Mouse (Mus musculus) embryonic facial prominence, embryonic 14.5 days (tissue): ENCODE measurements around the gene Gckr. TPM values are rescaled to one million over a fixed set of nuclear protein-coding genes. Genes with fewer than 3 reads are reported as not detected.

Source experiments
- polyA plus RNA-seq: library from polyadenylated mRNA; unstranded; fragments of >200 nt; fragmentation: Nextera tagmentation; extraction: Ambion mirVana; gene quantifications from 2 replicates; pipeline ENCODE4 v1.2.1, GENCODE M21; 2014

Gckr gene
- polyA plus RNA-seq, 1 experiment from 2014 or later = 0.31 TPM

Other genes starting within 250 kb of the Gckr start
- 189 and 195 TPM in 2 replicates for gene Atraid, start 249.1 kb upstream of the Gckr start, polyA plus RNA-seq
- gene Slc5a6, start 248.5 kb upstream of the Gckr start, polyA plus RNA-seq = 14.9 and 17.6 TPM in 2 replicates
- 29.1 and 30.2 TPM in 2 replicates for gene Cad, start 242.7 kb upstream of the Gckr start, polyA plus RNA-seq
- gene Dnajc5g, start 191.2 kb upstream of the Gckr start, polyA plus RNA-seq = not detected in 2 replicates
- gene Slc30a3, start 189.2 kb upstream of the Gckr start, polyA plus RNA-seq = 0.84 and 0.93 TPM in 2 replicates
- 11.6 and 16.3 TPM in 2 replicates for gene Trim54, start 180.7 kb upstream of the Gckr start, polyA plus RNA-seq
- gene Ucn, start 158.6 kb upstream of the Gckr start, polyA plus RNA-seq = 0.39 TPM in 1 of 2 replicates, not detected in the other
- 47.7 and 54.6 TPM in 2 replicates for gene Mpv17, start 143.2 kb upstream of the Gckr start, polyA plus RNA-seq
- gene Gm29609, start 117.5 kb upstream of the Gckr start, polyA plus RNA-seq = 0.54 and 0.68 TPM in 2 replicates
- 47.5 and 59.9 TPM in 2 replicates for gene Gtf3c2, start 117.3 kb upstream of the Gckr start, polyA plus RNA-seq
- gene Snx17, start 104.2 kb upstream of the Gckr start, polyA plus RNA-seq = 124 and 141 TPM in 2 replicates
- 55.5 and 58.0 TPM in 2 replicates for gene Eif2b4, start 104.0 kb upstream of the Gckr start, polyA plus RNA-seq
- gene Zfp513, start 95.1 kb upstream of the Gckr start, polyA plus RNA-seq = 5.4 and 5.8 TPM in 2 replicates
- 102 and 107 TPM in 2 replicates for gene Ppm1g, start 76.8 kb upstream of the Gckr start, polyA plus RNA-seq
- gene Nrbp1, start 56.6 kb upstream of the Gckr start, polyA plus RNA-seq = 157 and 172 TPM in 2 replicates
- 0.68 and 0.83 TPM in 2 replicates for gene Gm9970, start 56.2 kb upstream of the Gckr start, polyA plus RNA-seq
- gene Krtcap3, start 45.8 kb upstream of the Gckr start, polyA plus RNA-seq = 14.8 and 15.2 TPM in 2 replicates
- gene Ift172, start 6.3 kb upstream of the Gckr start, polyA plus RNA-seq = 36.7 and 38.4 TPM in 2 replicates
- gene Fndc4, start 1.4 kb upstream of the Gckr start, polyA plus RNA-seq = 74.4 and 80.6 TPM in 2 replicates
- gene Zfp512, start 155.0 kb downstream of the Gckr start, polyA plus RNA-seq = 39.1 and 43.6 TPM in 2 replicates
- not detected in 2 replicates for gene 4930548H24Rik, start 188.3 kb downstream of the Gckr start, polyA plus RNA-seq
- gene Gpn1, start 197.3 kb downstream of the Gckr start, polyA plus RNA-seq = 43.0 and 53.1 TPM in 2 replicates
- gene Slc4a1ap, start 229.6 kb downstream of the Gckr start, polyA plus RNA-seq = 22.4 and 23.4 TPM in 2 replicates
- gene Supt7l, start 230.4 kb downstream of the Gckr start, polyA plus RNA-seq = 9.5 and 11.4 TPM in 2 replicates